Mouse (Mus musculus): Measurements from ENCODE around the gene Lpar1.

GRCm38 (mm10) chr4:58499831-58500230 lies 53.9 kb downstream of the Lpar1 start:
- no peak for TF ChIP-seq CTCF (IDR thresholded peaks at IDR 0.05; ENCODE audit: low read depth)
- TF ChIP-seq EP300 (optimal IDR thresholded peaks at IDR 0.05) = no peak
